Mouse (Mus musculus) thymus, adult 2 months (tissue): ENCODE results near the gene Creb1. TPM values are rescaled to one million over a fixed set of nuclear protein-coding genes. Genes with fewer than 3 reads are reported as not detected.

ENCODE experiments used
- DNase-seq: peaks from one replicate; pipeline ENCODE4 v3.0.0; 2021
- H3K27ac ChIP-seq: fragments of 200-500 bp; 2 replicates; pipeline ENCODE4 v1.5.1; 2012; ENCODE audit warnings: low read length, control low read depth; ENCODE audit not compliant: control insufficient read depth, insufficient read depth
- H3K27me3 ChIP-seq: fragments of 200-500 bp; 2 replicates; pipeline ENCODE4 v1.6.1; 2012; ENCODE audit warnings: mild to moderate bottlenecking, low read length, moderate library complexity, mixed read lengths; ENCODE audit not compliant: control insufficient read depth, insufficient read depth
- H3K36me3 ChIP-seq: fragments of 200-500 bp; 2 replicates; pipeline ENCODE4 v1.6.1; 2012; ENCODE audit warnings: mild to moderate bottlenecking, low read length, moderate library complexity; ENCODE audit not compliant: control insufficient read depth, insufficient read depth
- H3K4me1 ChIP-seq: fragments of 200-500 bp; replicated peaks from 2 replicates; pipeline ENCODE4 v1.6.1; 2012; ENCODE audit warnings: low read length; ENCODE audit not compliant: control insufficient read depth, insufficient read depth
- H3K4me3 ChIP-seq: fragments of 200-500 bp; 2 replicates; pipeline ENCODE4 v1.5.1; 2012; ENCODE audit warnings: mild to moderate bottlenecking, low read length, control low read depth, moderate library complexity; ENCODE audit not compliant: control insufficient read depth, insufficient read depth
- CTCF ChIP-seq: fragments of 200-500 bp; IDR thresholded peaks from 2 replicates; pipeline ENCODE4 v1.5.1; 2012; ENCODE audit warnings: mild to moderate bottlenecking, control low read depth, low read length, moderate library complexity, borderline replicate concordance; ENCODE audit not compliant: control insufficient read depth, poor library complexity, insufficient read depth; ENCODE audit errors: extremely low read depth
- POLR2A ChIP-seq: fragments of 200-500 bp; IDR thresholded peaks from 2 replicates; pipeline ENCODE4 v1.6.1; 2012; ENCODE audit warnings: mild to moderate bottlenecking, low read length, control low read depth, moderate library complexity; ENCODE audit not compliant: control insufficient read depth, poor library complexity, insufficient read depth; ENCODE audit errors: extremely low read depth
- WGBS: fragments of 180-500 bp; shearing (Covaris S2); methylation state at CpG from one replicate; pipeline ENCODE4 v1.1.7; 2018; 5-methylcytosine and 5-hydroxymethylcytosine counted together
- polyA plus RNA-seq: library from polyadenylated mRNA; depleted of rRNA; stranded (reverse); fragments of >200 nt; gene quantifications from 2 replicates; pipeline ENCODE4 v1.2.3, GENCODE M21; 2012

The Creb1 gene
- polyA plus RNA-seq, 1 experiment: 74.5 TPM

DNA sequence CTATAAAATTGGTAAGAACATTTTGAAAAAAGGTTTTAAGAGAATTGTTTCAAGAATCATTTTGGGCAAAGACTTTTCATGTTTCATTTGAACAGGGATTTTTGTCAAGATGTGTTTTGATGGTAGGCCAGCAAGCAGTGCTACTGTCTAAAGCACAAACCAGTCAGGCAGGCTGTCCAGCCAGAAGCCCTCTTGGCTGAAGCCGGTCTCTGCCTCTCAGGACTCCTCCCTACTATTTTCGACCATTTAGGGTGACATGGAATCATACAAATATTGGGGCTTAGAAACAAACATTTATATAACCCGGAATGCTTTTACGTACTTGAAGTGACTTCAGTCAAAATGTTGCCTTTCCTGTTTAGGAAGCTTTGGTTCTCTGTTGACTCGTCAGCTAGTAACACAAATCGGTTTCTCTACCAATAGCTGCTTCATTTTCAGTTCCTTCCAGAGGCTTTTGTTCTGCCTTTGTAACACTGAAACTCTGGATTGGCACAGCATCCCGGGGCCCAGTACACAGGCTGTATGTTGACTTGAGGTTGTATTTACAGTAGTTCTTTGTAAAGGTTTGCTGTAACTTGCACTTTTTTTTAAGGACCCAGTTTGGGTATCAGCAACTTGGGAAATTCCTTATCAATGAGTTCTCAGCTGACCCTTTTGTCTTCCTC lies 68.1 kb downstream of the Creb1 start:
- Histone ChIP-seq H3K27ac (no peak overlapping the region), H3K4me1 (no peaks in the 10 kb centered on the region), H3K4me3 (no peak overlapping the region), H3K36me3 (peaks cover 32% of the 10 kb centered on the region), H3K27me3 (no peaks in the 10 kb centered on the region)
- TF ChIP-seq CTCF (no peak), POLR2A (no peak)
- 93% methylated on average over 7 of the region's 7 CpGs for WGBS
- no peak for DNase-seq

- 95% methylated on average over 6 of the region's 6 CpGs for WGBS
- no peaks in the 10 kb centered on the region for H3K4me1 ChIP-seq
- TF ChIP-seq CTCF: no peak
- TF ChIP-seq POLR2A: no peak
- peaks cover 27% of the 10 kb centered on the region for H3K36me3 ChIP-seq
- no peaks in the 10 kb centered on the region for H3K27me3 ChIP-seq
- H3K4me3 ChIP-seq: no peak overlapping the region
- no peak for DNase-seq
- H3K27ac ChIP-seq: no peak overlapping the region
These were observed 68.9 kb downstream of the Creb1 start for GRCm38 (mm10) chr1:64601242-64601842.

DNA sequence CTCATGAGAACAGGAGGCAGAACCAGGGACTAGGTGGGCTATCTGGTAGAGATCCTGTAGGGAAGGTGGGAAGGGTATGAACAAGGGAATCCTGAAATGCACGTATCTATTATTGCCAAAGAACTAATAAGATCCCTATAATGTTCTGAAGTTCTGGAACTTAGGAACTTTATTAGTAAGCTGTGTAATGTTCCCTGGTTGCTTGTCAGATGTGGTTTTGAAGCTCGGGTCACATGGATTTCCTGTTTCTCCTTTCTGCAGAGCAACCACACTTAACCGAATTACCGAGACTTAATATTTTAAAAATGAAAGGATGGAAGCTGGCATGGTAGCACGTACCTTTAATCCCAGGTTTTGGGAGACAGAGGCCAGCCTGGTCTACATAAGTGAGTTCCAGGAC lies 70.9 kb downstream of the Creb1 start:
- peaks cover 15% of the 10 kb centered on the region for H3K36me3 ChIP-seq
- 16% methylated on average over 5 of the region's 5 CpGs for WGBS
- DNase-seq: no peak
- TF ChIP-seq CTCF (no peak), POLR2A (no peak)
- no peak overlapping the region for H3K27ac ChIP-seq
- H3K27me3 ChIP-seq: no peaks in the 10 kb centered on the region
- no peak overlapping the region for H3K4me3 ChIP-seq
- H3K4me1 ChIP-seq: no peaks in the 10 kb centered on the region

- H3K4me3 ChIP-seq: no peak overlapping the region
- no peak for DNase-seq
- no peak overlapping the region for H3K27ac ChIP-seq
- WGBS: 89% methylated on average over 4 of the region's 4 CpGs
- TF ChIP-seq POLR2A (no peak), CTCF (no peak)
- H3K27me3 ChIP-seq: no peaks in the 10 kb centered on the region
- H3K4me1 ChIP-seq: no peaks in the 10 kb centered on the region
- peaks cover 3% of the 10 kb centered on the region for H3K36me3 ChIP-seq
These were observed 76.7 kb downstream of the Creb1 start for GRCm38 (mm10) chr1:64609145-64609544.

DNA sequence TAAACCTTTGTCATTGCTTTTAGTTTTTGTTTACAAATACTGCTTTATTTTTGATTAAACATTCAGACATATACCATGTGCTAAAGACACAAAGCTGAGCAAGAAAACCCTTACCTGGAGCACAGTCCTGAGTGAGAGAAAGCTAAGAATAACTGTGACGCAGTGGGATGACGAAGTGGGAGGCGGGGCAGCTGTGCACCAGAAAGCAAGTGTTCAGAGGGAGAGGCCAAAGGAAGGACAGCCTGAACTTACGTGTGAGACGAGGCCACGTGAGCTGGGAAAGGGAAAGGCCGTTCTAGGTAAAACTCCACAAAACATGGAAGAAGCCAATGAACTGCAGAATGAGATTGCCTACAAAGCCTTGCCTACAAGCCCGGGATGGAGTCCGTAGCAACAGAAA lies 77.5 kb downstream of the Creb1 start:
- peaks cover 3% of the 10 kb centered on the region; the same call in 1 of the 2 replicates for H3K36me3 ChIP-seq
- no peak for DNase-seq
- WGBS: 96% methylated on average over 9 of the region's 9 CpGs
- H3K4me1 ChIP-seq: no peaks in the 10 kb centered on the region
- no peaks in the 10 kb centered on the region for H3K27me3 ChIP-seq
- no peak overlapping the region for H3K27ac ChIP-seq
- TF ChIP-seq POLR2A (no peak), CTCF (no peak)
- no peak overlapping the region for H3K4me3 ChIP-seq

DNA sequence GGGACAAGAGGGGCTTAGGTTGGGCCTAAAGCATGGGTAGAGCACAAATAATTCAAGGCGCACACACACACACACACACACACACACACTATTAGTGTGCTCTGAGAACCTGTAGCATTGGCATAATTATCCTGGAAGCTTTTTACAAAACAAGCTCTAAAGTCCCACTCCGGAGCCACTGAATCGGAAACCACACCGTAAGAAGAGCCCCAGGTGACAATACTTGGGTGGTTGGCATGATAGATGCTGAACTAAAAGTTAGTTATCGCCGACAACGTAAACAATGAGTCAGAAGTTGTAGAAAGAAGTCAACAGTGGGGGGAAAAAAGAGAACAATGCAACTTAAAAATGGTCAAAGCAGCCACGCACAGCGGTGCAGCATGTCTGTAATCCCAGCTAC lies 81.9 kb downstream of the Creb1 start:
- TF ChIP-seq POLR2A (no peak), CTCF (no peak)
- Histone ChIP-seq H3K4me1 (no peaks in the 10 kb centered on the region), H3K4me3 (no peak overlapping the region), H3K36me3 (no peaks in the 10 kb centered on the region), H3K27ac (no peak overlapping the region), H3K27me3 (no peaks in the 10 kb centered on the region)
- no peak for DNase-seq
- WGBS: 96% methylated on average over 9 of the region's 9 CpGs
